Mouse (Mus musculus) right cerebral cortex, adult 18-20 months (tissue): ENCODE data around the gene Polr2l.

Experiments used
- DNase-seq: peaks from one replicate; pipeline ENCODE4 v3.0.0; 2022; ENCODE audit warnings: mixed read lengths

The Polr2l gene

GRCm38 (mm10) chr7:141467230-141468030, 7.5 kb downstream of the Polr2l start, which contains the start of gene Cd151:
Gene Cd151 (plus strand): TSS chr7:141467392.
- DNase-seq = peak; percentile 71

GRCm38 (mm10) chr7:141466607-141467148, 8.3 kb downstream of the Polr2l start:
- no peak for DNase-seq

GRCm38 (mm10) chr7:141466045-141466394, 8.9 kb downstream of the Polr2l start:
- DNase-seq = no peak

- DNase-seq = no peak
Observed at GRCm38 (mm10) chr7:141465388-141466044, 9.4 kb downstream of the Polr2l start.

- no peak for DNase-seq
Observed at GRCm38 (mm10) chr7:141464603-141465201, 10.2 kb downstream of the Polr2l start.

GRCm38 (mm10) chr7:141463824-141464602, 10.9 kb downstream of the Polr2l start:
- DNase-seq = no peak

GRCm38 (mm10) chr7:141462333-141462821, 12.6 kb downstream of the Polr2l start:
- DNase-seq = no peak

GRCm38 (mm10) chr7:141461521-141462332, 13.2 kb downstream of the Polr2l start:
- no peak for DNase-seq

GRCm38 (mm10) chr7:141460391-141461113, 14.4 kb downstream of the Polr2l start, which contains the start of gene Cracr2b:
Gene Cracr2b (plus strand): TSS chr7:141461094.
- no peak for DNase-seq

- DNase-seq = no peak
Observed at GRCm38 (mm10) chr7:141460001-141460390, 14.9 kb downstream of the Polr2l start.

GRCm38 (mm10) chr7:141459301-141459711, 15.6 kb downstream of the Polr2l start:
- DNase-seq = no peak

- DNase-seq = no peak
Observed at GRCm38 (mm10) chr7:141458661-141459060, 16.3 kb downstream of the Polr2l start.

GRCm38 (mm10) chr7:141457986-141458660, 16.8 kb downstream of the Polr2l start:
- DNase-seq = no peak

GRCm38 (mm10) chr7:141457236-141457635, 17.7 kb downstream of the Polr2l start:
- DNase-seq = no peak

GRCm38 (mm10) chr7:141456739-141457138, 18.2 kb downstream of the Polr2l start:
- DNase-seq = no peak

- DNase-seq = peak; percentile 53
Observed at GRCm38 (mm10) chr7:141455610-141456314, 19.2 kb downstream of the Polr2l start.

GRCm38 (mm10) chr7:141454967-141455551, 19.9 kb downstream of the Polr2l start, which contains the start of gene Pnpla2:
Gene Pnpla2 (plus strand): TSS chr7:141455198.
- peak; percentile 93 for DNase-seq

GRCm38 (mm10) chr7:141453636-141454035, 21.3 kb downstream of the Polr2l start:
- DNase-seq = no peak

- no peak for DNase-seq
Observed at GRCm38 (mm10) chr7:141451928-141452327, 23.0 kb downstream of the Polr2l start.
